9 mouse cellular contexts compared by ENCODE assay signal in genomic region chr3:88544955-88545591, GRCm38 (mm10). TPM values are rescaled to one million over a fixed set of nuclear protein-coding genes. Genes with fewer than 3 reads are reported as not detected.
DNase-seq lines count a peak whose midpoint lies in the region; ATAC-seq lines count a peak whose summit lies in the region.
"Had no signal": no experiment of that assay in that cellular context is flagged by ENCODE, and none has a peak within 500 bp of the region (broad histone marks: within the 10 kb centered on the region; RNA-seq: fewer than 3 reads in every experiment).

No protein-coding gene starts in this region.

- ATAC-seq in hematopoietic stem cell, adult 5-6 weeks (replicated peaks in 1 of 2; ENCODE audit: insufficient read depth in 1 of 2, low FRiP score in 2 of 2, low TSS enrichment in 1 of 2, low read depth in 1 of 2, poor library complexity in 2 of 2, severe bottlenecking in 2 of 2): peak; percentile 33 to 40; a peak in 3 of 4 replicates

- peak; percentile 12 for DNase-seq in embryo, embryonic 10.5 days (ENCODE audit: low spot score)
- no peak for DNase-seq in embryo, embryonic 9.5 days (ENCODE audit: extremely low spot score)
- peak; percentile 2 for DNase-seq in kidney, postnatal 14 days
- no peak for DNase-seq in kidney, postnatal 36 days
- peak; percentile 53 to 59 for DNase-seq in B cell, adult 2 months
- DNase-seq in adrenal gland, postnatal 4 days (ENCODE audit: low spot score in 2 of 2): no peak
- DNase-seq in right cerebral cortex, adult 18-20 months: no peak
- DNase-seq: adrenal gland, postnatal 10 days had no signal

RNA-seq across cellular contexts. Expression of gene Rab25, which starts 3.0 kb away (rescaled TPM):
- not detected in 2 replicates for total RNA-seq in hematopoietic stem cell, adult 5-6 weeks (2017)
- total RNA-seq in adrenal gland, postnatal 4 days (2021): 1 to 10 TPM in 1 of 2 experiments, under 1 TPM in 1; 0.54 to 3.9 TPM
- total RNA-seq: adrenal gland, postnatal 10 days had no signal

RNA-seq across cellular contexts. Expression of gene Lamtor2, which starts 7.8 kb away (rescaled TPM):
- total RNA-seq in hematopoietic stem cell, adult 5-6 weeks (2017): 51.2 and 54.4 TPM in 2 replicates
- 100 to 1,000 TPM; 108 to 113 TPM for total RNA-seq in adrenal gland, postnatal 4 days (2021)

RNA-seq across cellular contexts. Expression of gene Ubqln4, which starts 8.5 kb away (rescaled TPM):
- 30.4 and 49.8 TPM in 2 replicates for total RNA-seq in hematopoietic stem cell, adult 5-6 weeks (2017)
- 10 to 100 TPM; 52.6 to 62.6 TPM for total RNA-seq in adrenal gland, postnatal 4 days (2021)

RNA-seq across cellular contexts. Expression of gene Mex3a, which starts 12.9 kb away (rescaled TPM):
- total RNA-seq in hematopoietic stem cell, adult 5-6 weeks (2017): 17.8 and 18.9 TPM in 2 replicates
- 10 to 100 TPM; 11.2 to 16.1 TPM for total RNA-seq in adrenal gland, postnatal 4 days (2021)

RNA-seq across cellular contexts. Expression of gene Ssr2, which starts 30.6 kb away (rescaled TPM):
- total RNA-seq in hematopoietic stem cell, adult 5-6 weeks (2017): 106 and 110 TPM in 2 replicates
- 100 to 1,000 TPM; 240 to 260 TPM for total RNA-seq in adrenal gland, postnatal 4 days (2021)

Comparison
In these comparisons a context has a peak if more than half of its experiments do, and no peak if none do; other contexts are left out.
1. DNase-seq: peak in embryo, embryonic 10.5 days (single experiment), kidney, postnatal 14 days (single experiment) and B cell, adult 2 months (2 of 2); none in embryo, embryonic 9.5 days (single experiment), kidney, postnatal 36 days (0 of 2), adrenal gland, postnatal 4 days (0 of 2) and right cerebral cortex, adult 18-20 months (single experiment).